Mouse (Mus musculus): ENCODE data around the gene Ap3m1. TPM values are rescaled to one million over a fixed set of nuclear protein-coding genes. Genes with fewer than 3 reads are reported as not detected.

The Ap3m1 gene
- polyA plus RNA-seq, 1 experiment = 2.7 TPM

DNA sequence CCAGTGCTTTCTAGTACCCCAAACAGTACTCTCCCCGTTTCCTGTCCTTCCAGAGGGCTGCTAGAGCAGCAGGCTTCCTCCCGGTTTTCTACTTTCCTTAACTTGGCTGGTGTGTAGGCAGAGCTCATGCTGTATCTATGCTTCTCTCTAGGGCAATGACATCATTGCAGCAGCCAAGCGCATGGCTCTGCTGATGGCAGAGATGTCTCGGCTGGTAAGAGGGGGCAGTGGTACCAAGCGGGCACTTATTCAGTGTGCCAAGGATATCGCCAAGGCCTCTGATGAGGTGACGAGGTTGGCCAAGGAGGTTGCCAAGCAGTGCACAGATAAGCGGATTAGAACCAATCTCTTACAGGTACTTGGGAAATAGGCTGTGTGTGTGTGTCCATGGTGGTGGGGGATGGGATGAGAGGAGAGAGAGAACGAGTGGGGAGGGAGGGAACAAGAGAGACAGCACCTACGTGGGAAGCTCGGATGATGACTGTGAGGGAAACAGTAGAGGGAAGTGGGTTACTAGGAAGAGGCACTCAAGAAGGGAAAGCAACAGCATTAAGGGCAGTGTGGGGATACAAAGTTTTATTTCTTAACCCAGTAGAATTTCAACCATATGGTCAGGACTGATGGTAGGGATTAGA lies 23.2 kb downstream of the Ap3m1 start:
- Histone ChIP-seq H3K4me3 (replicated peaks) (no peak overlapping the region), H3K36me3 (replicated peaks; ENCODE audit: low read length) (peaks cover 100% of the 10 kb centered on the region)

DNA sequence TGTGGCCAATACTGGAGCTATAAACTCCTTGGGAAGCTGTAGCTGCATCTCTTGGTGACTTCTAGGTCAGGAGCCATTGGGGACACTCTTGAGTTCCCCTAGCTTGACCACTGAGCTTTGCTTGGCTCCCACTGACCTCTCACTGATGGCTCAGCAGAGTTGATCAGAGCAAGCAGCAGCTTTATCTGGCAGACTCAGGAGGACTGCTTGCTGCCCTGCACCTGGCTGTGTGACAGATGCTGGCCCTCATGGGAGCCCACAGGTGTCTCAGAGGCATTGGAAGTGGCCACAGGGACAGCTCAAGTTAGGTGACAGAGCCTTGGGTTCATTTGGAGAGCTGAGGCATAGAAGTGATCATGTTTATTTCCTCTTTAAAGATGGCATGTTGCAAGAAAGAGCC lies 24.8 kb downstream of the Ap3m1 start:
- peaks cover 100% of the 10 kb centered on the region for H3K36me3 ChIP-seq (replicated peaks; ENCODE audit: low read length)
- no peaks in the 10 kb centered on the region for H3K9me3 ChIP-seq
- TF ChIP-seq FLI1 (IDR thresholded peaks at IDR 0.05; ENCODE audit: low read length) = no peak
- no peak for TF ChIP-seq GATA1 (IDR thresholded peaks at IDR 0.05; ENCODE audit: borderline replicate concordance, low read length)
- peaks cover 51% of the 10 kb centered on the region for H3K4me1 ChIP-seq
- no peak overlapping the region for H3K4me3 ChIP-seq (replicated peaks)
- H3K27me3 ChIP-seq (replicated peaks) = no peaks in the 10 kb centered on the region

More for the DNA sequence above, 23.2 kb downstream of the Ap3m1 start:
- TF ChIP-seq FLI1 (IDR thresholded peaks at IDR 0.05; ENCODE audit: low read length) (no peak), GATA1 (IDR thresholded peaks at IDR 0.05; ENCODE audit: borderline replicate concordance, low read length) (no peak)
- no peaks in the 10 kb centered on the region for H3K27me3 ChIP-seq (replicated peaks)
- no peaks in the 10 kb centered on the region for H3K9me3 ChIP-seq
- H3K4me1 ChIP-seq = peaks cover 67% of the 10 kb centered on the region

DNA sequence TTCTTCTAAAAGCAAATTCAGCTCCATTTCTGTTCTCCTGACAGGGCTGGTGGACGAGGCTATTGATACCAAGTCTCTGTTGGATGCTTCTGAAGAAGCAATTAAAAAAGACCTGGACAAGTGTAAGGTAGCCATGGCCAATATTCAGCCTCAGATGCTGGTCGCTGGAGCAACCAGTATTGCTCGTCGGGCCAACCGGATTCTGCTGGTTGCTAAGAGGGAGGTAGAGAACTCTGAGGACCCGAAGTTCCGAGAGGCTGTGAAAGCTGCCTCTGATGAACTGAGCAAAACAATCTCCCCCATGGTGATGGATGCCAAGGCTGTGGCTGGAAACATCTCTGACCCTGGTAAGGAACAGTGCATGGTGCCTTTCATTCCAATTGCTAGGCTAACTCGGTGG lies 31.9 kb downstream of the Ap3m1 start:
- TF ChIP-seq FLI1 (IDR thresholded peaks at IDR 0.05; ENCODE audit: low read length) = no peak
- no peak for TF ChIP-seq GATA1 (IDR thresholded peaks at IDR 0.05; ENCODE audit: borderline replicate concordance, low read length)
- Histone ChIP-seq H3K36me3 (replicated peaks; ENCODE audit: low read length) (peaks cover 98% of the 10 kb centered on the region), H3K9me3 (no peaks in the 10 kb centered on the region), H3K27me3 (replicated peaks) (no peaks in the 10 kb centered on the region), H3K4me3 (replicated peaks) (no peak overlapping the region), H3K4me1 (peaks cover 2% of the 10 kb centered on the region; the same call in 1 of the 2 replicates)

DNA sequence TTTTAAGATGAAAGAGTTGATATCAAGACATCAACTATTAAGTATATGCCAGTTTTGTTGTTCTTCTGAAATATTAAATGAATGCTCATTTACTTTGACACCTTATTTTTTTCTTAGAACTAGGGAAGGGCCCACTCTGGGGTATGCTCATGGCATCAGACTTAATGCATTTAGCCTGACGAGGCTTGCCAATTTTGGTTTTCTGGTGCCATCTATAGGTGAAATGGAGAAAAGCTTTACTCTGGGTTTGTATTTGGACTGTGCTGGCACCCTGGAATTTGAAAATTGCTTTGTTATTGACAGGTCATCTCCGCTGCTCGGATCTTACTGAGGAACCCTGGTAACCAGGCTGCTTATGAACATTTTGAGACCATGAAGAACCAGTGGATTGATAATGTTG lies 33.3 kb downstream of the Ap3m1 start:
- no peaks in the 10 kb centered on the region for H3K9me3 ChIP-seq
- H3K27me3 ChIP-seq (replicated peaks) = no peaks in the 10 kb centered on the region
- H3K36me3 ChIP-seq (replicated peaks; ENCODE audit: low read length) = peaks cover 98% of the 10 kb centered on the region
- TF ChIP-seq GATA1 (IDR thresholded peaks at IDR 0.05; ENCODE audit: borderline replicate concordance, low read length) (no peak), FLI1 (IDR thresholded peaks at IDR 0.05; ENCODE audit: low read length) (no peak)
- H3K4me1 ChIP-seq = peaks cover 2% of the 10 kb centered on the region; the same call in 1 of the 2 replicates
- H3K4me3 ChIP-seq (replicated peaks) = no peak overlapping the region

DNA sequence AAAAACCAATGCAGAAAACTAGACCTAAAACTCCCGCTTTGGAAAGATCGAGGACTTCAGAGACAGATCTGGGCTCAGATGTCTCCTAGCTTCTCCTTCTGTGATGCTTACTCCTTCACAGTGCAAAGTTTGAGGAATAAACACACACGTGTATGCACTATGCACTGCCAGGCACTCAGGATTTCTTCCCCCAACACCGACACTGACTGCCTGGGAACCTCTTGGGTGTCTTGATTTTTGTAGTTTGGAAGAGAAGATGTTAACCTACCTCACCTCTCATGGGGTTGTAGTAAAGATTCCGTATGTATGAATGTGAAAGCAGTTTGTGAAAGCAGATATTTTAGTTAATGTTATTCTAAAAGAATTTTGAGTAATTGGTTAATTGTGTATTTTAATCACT lies 34.4 kb downstream of the Ap3m1 start:
- H3K9me3 ChIP-seq = no peaks in the 10 kb centered on the region
- peaks cover 98% of the 10 kb centered on the region for H3K36me3 ChIP-seq (replicated peaks; ENCODE audit: low read length)
- TF ChIP-seq GATA1 (IDR thresholded peaks at IDR 0.05; ENCODE audit: borderline replicate concordance, low read length) (no peak), FLI1 (IDR thresholded peaks at IDR 0.05; ENCODE audit: low read length) (no peak)
- H3K4me3 ChIP-seq (replicated peaks) = no peak overlapping the region
- no peaks in the 10 kb centered on the region for H3K27me3 ChIP-seq (replicated peaks)
- peaks cover 2% of the 10 kb centered on the region; the same call in 1 of the 2 replicates for H3K4me1 ChIP-seq

DNA sequence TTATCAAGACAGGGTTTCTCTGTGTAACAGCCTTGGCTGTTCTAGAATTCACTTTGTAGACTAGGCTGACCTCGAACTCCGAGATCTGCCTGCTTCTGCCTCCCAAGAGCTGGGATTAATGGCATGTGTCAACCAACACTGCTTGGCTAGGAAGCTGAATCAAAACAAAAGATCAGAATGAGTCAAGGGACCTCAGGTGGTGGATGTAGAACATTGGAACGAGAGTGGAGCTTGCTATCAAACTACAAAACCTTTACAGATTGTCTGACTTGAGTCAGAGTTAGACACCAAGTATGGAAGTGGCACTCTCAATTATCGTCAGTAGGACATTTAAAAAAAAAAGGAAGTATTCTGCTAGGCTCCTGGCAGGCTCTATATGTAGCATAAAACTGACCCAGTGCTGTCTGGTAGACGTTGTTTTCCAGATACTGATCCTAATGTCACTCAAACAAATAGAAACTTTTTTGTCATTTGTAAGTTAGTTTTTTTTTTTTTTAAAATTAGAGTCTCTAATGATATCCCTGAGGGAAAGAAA lies 38.4 kb downstream of the Ap3m1 start:
- Histone ChIP-seq H3K4me1 (0 out of 2 replicates have a peak, but pooled peaks cover 2% of the 10 kb centered on the region), H3K9me3 (no peaks in the 10 kb centered on the region), H3K4me3 (replicated peaks) (no peak overlapping the region), H3K27me3 (replicated peaks) (no peaks in the 10 kb centered on the region), H3K36me3 (replicated peaks; ENCODE audit: low read length) (peaks cover 95% of the 10 kb centered on the region)
- TF ChIP-seq GATA1 (IDR thresholded peaks at IDR 0.05; ENCODE audit: borderline replicate concordance, low read length) = no peak
- TF ChIP-seq FLI1 (IDR thresholded peaks at IDR 0.05; ENCODE audit: low read length) = no peak

DNA sequence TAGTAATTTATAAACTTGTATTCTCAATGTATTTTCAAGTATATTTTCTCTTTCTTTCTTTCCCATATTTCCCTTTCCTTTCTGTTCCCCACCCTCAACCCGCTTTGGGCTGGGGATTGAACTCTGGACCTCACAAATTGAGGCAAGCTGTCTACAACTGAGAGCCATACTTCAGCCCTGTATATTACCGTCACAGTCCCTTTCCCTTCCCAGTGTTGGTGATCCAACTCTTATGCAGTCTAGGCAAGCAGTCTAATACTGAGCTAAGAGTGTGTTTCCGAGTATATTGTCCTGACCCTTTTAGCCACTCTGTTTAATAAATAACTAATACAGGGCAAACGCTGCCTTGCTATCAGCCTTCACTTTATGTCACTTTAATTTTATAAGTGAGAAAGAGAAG lies 52.7 kb downstream of the Ap3m1 start:
- Histone ChIP-seq H3K27me3 (replicated peaks) (no peaks in the 10 kb centered on the region), H3K9me3 (no peaks in the 10 kb centered on the region), H3K4me3 (replicated peaks) (no peak overlapping the region), H3K36me3 (replicated peaks; ENCODE audit: low read length) (peaks cover 99% of the 10 kb centered on the region), H3K4me1 (peaks cover 38% of the 10 kb centered on the region)
- no peak for TF ChIP-seq FLI1 (IDR thresholded peaks at IDR 0.05; ENCODE audit: low read length)
- TF ChIP-seq GATA1 (IDR thresholded peaks at IDR 0.05; ENCODE audit: borderline replicate concordance, low read length) = no peak

DNA sequence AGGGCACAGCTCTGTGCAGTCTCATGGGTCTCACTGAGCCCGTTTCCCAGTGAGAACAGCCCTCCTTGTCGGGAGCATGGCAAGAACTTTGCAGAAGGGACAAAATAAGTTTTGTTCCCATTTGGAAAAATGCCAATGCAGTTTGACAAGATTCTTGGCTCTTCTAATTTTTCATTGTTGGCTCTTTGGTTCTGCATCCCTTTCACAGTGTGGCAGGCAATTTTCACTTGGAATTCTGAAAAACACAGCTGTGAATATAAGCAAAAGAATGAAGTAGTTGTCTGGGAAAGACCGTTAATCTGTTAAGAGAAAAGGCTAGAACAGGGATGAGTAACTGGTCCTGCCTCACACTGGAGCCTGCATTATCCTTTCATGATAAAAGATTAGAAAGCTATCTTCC lies 54.8 kb downstream of the Ap3m1 start:
- Histone ChIP-seq H3K9me3 (no peaks in the 10 kb centered on the region), H3K4me3 (replicated peaks) (no peak overlapping the region), H3K36me3 (replicated peaks; ENCODE audit: low read length) (peaks cover 94% of the 10 kb centered on the region), H3K4me1 (peaks cover 52% of the 10 kb centered on the region), H3K27me3 (replicated peaks) (no peaks in the 10 kb centered on the region)
- TF ChIP-seq FLI1 (IDR thresholded peaks at IDR 0.05; ENCODE audit: low read length) = no peak
- no peak for TF ChIP-seq GATA1 (IDR thresholded peaks at IDR 0.05; ENCODE audit: borderline replicate concordance, low read length)

DNA sequence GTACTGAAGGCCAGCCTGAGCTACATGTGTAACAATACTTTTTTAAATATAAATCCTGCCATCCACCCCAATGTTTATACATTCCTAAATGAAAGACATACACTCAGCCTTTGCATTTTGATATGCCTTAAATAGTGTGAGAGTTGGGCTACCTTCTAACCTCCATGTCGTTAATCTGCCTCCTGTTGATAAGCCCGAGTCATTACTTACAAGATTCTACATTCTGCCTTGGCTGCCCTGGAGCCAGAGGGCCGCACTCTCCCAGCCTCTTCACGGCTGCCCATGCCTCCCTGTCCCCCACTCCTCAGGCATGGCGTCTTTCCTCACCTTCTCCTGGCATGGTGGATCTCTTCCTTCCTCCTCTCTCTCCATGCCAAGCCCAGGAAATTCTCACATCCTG lies 55.9 kb downstream of the Ap3m1 start:
- peaks cover 94% of the 10 kb centered on the region for H3K36me3 ChIP-seq (replicated peaks; ENCODE audit: low read length)
- H3K4me3 ChIP-seq (replicated peaks) = no peak overlapping the region
- no peaks in the 10 kb centered on the region for H3K9me3 ChIP-seq
- H3K4me1 ChIP-seq = peaks cover 62% of the 10 kb centered on the region
- H3K27me3 ChIP-seq (replicated peaks) = no peaks in the 10 kb centered on the region
- no peak for TF ChIP-seq GATA1 (IDR thresholded peaks at IDR 0.05; ENCODE audit: borderline replicate concordance, low read length)
- TF ChIP-seq FLI1 (IDR thresholded peaks at IDR 0.05; ENCODE audit: low read length) = no peak

DNA sequence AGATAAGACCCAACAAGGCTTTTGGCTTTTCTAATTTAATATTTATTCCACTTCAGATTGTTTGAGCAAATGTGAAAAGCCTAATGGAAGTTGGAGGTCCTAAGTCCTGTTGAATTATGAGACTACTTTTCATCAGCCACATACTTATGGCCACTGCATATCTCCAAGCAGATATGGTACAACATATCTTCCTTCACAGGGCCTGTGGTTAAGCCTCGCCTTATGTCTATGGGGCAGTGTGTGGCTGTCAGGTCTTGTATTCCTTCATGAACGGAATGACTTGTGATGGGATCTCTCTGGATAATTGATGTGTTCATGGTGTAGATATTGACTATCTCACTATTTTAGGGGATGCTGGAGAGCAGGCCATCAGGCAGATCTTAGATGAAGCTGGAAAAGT lies 56.8 kb downstream of the Ap3m1 start:
- peaks cover 94% of the 10 kb centered on the region for H3K36me3 ChIP-seq (replicated peaks; ENCODE audit: low read length)
- no peak for TF ChIP-seq FLI1 (IDR thresholded peaks at IDR 0.05; ENCODE audit: low read length)
- H3K9me3 ChIP-seq = no peaks in the 10 kb centered on the region
- H3K27me3 ChIP-seq (replicated peaks) = no peaks in the 10 kb centered on the region
- peaks cover 57% of the 10 kb centered on the region for H3K4me1 ChIP-seq
- no peak overlapping the region for H3K4me3 ChIP-seq (replicated peaks)

Measured in megakaryocyte, embryonic 14.5 days (primary cell).